Mouse (Mus musculus) cerebellum, adult 2 months (tissue): Measurements from ENCODE around the gene 3110040M04Rik.

ENCODE experiments used
- CTCF ChIP-seq: fragments of 200-500 bp; IDR thresholded peaks from 2 replicates; pipeline ENCODE4 v1.5.1; 2011; ENCODE audit warnings: low read depth, mild to moderate bottlenecking, control low read depth, low read length, moderate library complexity, borderline replicate concordance; ENCODE audit not compliant: insufficient read depth
- POLR2A ChIP-seq: fragments of 200-500 bp; IDR thresholded peaks from 2 replicates; pipeline ENCODE4 v1.6.1; 2011; ENCODE audit warnings: low read length, control low read depth, borderline replicate concordance; ENCODE audit not compliant: insufficient read depth

GRCm38 (mm10) chr1:151224536-151224935, 20.6 kb downstream of the 3110040M04Rik start:
- TF ChIP-seq CTCF (no peak), POLR2A (no peak)
